Mouse (Mus musculus): Measurements from ENCODE around the gene Fat2.

GRCm38 (mm10) chr11:55216061-55216460, 120.3 kb downstream of the Fat2 start:
- TF ChIP-seq CTCF (IDR thresholded peaks at IDR 0.05; ENCODE audit: low read depth): no peak
- no peak for TF ChIP-seq EP300 (optimal IDR thresholded peaks at IDR 0.05)

Measured in stomach, postnatal 0 days (tissue).